Mouse (Mus musculus) right cerebral cortex, adult 2 months (tissue): Measurements from ENCODE around the gene Rfc2.
A peak's percentile ranks its signal among the peaks of the same experiment; 100 is the strongest.

Experiments
- DNase-seq, 2 experiments: peaks; one replicate each; pipeline ENCODE4 v3.0.0; 2021 to 2022; ENCODE audit warnings: low spot score in 2 of 2

The Rfc2 gene

GRCm38 (mm10) chr5:134565696-134566095 is 15.5 kb upstream of the Rfc2 start:
- no peak for DNase-seq

DNA sequence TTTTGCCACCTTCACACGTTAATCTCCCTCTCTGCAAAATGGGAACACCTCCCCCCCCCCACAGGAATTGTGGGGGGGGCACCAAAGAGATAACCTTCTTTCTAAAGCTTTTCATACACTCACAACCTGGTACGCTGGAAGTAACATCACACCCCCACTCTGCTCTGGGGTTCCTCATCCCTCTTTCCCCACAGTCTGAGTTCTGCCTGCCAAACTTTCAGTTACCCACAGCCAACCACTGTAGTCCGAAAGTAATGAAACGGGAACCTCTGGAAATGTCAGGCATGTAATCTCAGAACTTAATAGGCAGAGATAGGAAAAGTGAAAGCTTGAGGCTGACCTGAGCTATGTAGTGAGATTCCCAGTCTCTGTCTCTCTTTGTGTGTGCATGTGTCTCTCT is 13.7 kb upstream of the Rfc2 start:
- no peak for DNase-seq

DNA sequence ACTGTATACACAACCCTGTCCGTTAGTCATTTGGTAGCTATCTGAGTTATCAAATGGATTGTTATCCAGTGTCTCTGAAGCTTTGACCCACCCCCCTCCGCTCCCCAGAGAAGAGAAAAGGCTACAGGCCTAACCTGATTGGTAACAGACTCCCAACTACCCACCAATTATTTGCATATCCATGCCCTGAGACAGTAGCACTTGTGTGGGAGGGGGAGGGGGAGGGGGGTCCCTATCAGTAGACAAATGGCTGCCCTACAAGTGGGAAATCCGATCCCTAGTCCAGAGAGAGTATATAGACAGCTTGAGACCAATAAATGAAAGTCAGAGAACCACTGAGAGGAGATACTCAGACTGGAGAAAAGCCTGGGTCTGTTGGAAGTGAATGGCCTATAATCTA is 13.1 kb upstream of the Rfc2 start:
- DNase-seq: no peak

- no peak for DNase-seq
These were observed 12.1 kb upstream of the Rfc2 start for GRCm38 (mm10) chr5:134568964-134569491.

GRCm38 (mm10) chr5:134571730-134572507 is 9.2 kb upstream of the Rfc2 start:
- DNase-seq: peak in 1 of 2 experiments; percentile 48

- no peak for DNase-seq
These were observed 8.5 kb upstream of the Rfc2 start for GRCm38 (mm10) chr5:134572508-134573214.

DNA sequence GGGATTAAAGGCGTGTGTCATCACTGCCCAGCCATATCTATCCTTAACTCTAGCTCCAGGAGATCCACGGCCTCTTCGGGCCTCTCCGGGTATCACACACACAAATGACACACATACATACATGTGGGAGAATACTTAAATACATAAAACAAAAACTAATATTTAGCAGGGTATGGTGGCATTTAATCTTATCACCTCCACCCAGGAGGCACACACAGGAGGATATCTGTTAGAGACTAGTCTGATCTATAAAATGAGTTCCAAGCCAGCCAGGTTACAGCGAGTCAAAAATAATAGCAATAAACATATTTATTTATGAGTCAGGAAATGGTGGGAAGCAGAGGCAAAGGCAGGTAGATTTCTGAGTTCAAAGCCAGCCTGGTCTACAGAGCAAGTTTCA is 5.3 kb upstream of the Rfc2 start:
- no peak for DNase-seq

- no peak for DNase-seq
These were observed 4.5 kb upstream of the Rfc2 start for GRCm38 (mm10) chr5:134576517-134577220.

- no peak for DNase-seq
These were observed 3.6 kb upstream of the Rfc2 start for GRCm38 (mm10) chr5:134577534-134577933.

DNA sequence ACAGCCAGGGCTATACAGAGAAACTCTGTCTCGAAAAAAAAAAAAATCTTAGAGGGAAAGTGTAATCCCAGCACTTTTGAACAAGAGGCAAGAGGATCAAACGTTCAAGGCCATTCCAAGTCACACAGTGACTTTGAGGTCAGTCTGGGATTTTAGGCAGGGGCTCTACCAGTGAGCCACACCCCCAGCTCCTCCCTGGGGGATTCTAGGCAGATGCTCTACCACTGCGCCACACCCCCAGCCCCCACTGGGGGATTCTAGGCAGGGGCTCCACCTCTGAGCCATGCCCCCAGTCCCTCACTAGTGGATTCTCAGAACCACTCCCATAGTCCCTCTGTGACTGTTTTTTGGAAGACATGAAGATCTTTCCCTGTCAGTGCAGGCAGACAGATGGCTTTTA is 2.0 kb upstream of the Rfc2 start:
- no peak for DNase-seq

- peak; percentile 98 to 99 for DNase-seq
These were observed 1.2 kb downstream of the Rfc2 start for GRCm38 (mm10) chr5:134582221-134582907.

GRCm38 (mm10) chr5:134583006-134583883 is 2.1 kb downstream of the Rfc2 start:
- DNase-seq: no peak

DNA sequence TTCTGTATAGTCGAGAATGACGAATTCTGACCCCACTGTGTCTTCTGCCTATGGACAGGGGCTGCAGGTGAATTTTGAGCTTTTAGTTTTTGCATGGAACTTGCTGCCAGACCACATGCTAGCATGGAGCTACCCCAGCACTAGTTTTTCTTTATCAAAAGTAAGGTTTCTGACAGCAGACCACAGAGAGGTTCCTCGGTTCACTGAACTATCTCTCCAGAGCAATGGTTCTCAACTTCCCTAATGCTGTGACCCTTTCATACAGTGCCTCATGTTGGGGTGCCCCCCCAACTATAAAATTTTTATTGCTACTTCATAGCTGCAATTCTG is 2.7 kb downstream of the Rfc2 start:
- no peak for DNase-seq

DNA sequence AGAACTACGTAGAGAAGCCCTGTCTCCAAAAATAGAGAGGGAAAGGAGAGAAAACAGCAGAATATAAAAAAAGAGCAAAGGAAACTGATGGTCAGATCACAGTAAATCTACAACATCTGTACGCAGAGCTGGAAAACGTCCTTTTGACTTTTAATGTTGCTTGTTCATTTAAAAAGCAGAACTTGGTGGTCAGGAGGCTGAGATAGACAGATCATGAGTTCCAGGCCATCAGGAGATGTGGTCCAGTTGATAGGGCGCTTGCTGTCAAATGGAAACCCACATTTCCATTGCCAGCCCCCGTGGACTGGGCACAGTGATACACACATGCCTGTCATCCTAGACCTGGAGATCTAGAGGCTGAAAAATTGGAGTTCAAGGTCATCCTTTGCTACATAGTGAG is 3.6 kb downstream of the Rfc2 start:
- no peak for DNase-seq

DNA sequence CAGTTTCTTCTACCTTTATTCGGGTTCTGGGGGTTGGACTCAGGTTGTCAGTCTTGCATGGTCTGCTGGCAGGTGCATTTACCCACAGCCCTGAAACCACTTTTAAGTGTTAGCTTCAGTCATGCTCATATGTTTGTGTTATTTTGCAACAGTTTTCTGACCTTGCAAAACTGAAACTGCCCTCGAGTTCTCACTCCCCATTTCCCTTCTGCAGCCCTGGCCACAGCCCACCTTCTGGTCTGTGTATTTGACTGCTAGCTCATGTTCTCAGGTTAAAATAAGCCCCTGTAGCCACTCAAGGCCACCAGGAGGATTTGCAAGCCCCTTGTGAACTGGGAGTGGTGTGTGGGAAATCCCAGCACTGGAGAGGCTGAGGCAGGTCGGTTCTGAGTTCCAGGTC is 8.7 kb downstream of the Rfc2 start:
- no peak for DNase-seq

DNA sequence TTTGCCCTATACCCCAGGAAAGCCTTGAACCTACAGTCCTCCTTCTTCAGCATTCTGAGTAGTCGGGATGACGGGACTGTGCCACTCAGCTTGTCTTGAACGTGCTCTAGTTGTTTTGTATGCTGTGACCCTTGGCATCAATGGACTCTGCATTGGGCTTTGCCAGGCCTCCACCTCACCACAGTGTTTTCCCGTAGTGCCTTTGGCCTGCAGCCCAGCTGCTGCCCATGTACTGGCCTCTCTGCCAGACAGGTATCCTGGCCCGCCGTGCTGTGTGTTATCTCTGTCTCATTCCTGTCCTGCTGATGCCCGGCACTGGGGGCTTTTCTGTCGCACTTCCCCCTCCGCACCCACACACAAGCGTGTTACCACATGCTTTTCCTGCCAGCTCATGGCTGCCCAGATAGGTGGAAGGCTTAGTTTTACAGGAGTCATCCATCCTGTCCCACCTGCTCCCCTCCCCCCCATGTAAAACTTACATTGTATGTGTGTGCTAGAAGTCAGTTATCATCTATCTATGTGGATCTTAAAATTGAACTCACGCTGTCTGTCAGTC is 10.9 kb downstream of the Rfc2 start:
- no peak for DNase-seq

- no peak for DNase-seq
These were observed 11.9 kb downstream of the Rfc2 start for GRCm38 (mm10) chr5:134593093-134593492.

GRCm38 (mm10) chr5:134597711-134598110 is 16.5 kb downstream of the Rfc2 start:
- DNase-seq: no peak

GRCm38 (mm10) chr5:134604376-134604775 is 23.2 kb downstream of the Rfc2 start:
- DNase-seq: no peak

- DNase-seq: no peak
These were observed 25.1 kb downstream of the Rfc2 start for GRCm38 (mm10) chr5:134606314-134606713.

DNA sequence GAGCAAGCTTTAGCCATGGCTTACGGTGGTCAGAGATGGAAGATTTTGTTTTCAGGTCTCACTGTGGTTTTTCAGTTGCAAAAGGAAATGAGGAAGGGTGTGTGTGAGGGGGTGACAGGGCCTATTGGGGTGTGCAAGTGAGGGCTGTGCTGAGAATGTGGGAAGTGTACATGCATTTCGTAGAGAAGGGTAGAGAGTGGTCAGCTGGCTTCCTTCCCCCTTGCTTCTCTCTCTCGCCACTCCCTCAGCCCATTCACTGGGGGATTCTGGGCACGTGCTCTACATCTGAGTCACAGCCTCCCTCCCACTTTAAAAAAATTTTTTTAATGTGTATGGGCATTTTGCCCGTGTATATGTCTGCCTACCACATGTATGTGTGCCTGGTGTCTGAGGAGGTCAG is 26.0 kb downstream of the Rfc2 start:
- DNase-seq: no peak
